Mouse (Mus musculus) heart, adult 2 months (tissue): ENCODE results near the gene Usf1.

ENCODE experiments used
- CTCF ChIP-seq: fragments of 200-600 bp; IDR thresholded peaks from 2 replicates; pipeline ENCODE4 v1.8.1; 2022; ENCODE audit warnings: antibody characterized with exemption, mild to moderate bottlenecking, moderate library complexity
- POLR2A ChIP-seq: fragments of 200-500 bp; IDR thresholded peaks from 2 replicates; pipeline ENCODE4 v1.6.1; 2011; ENCODE audit warnings: mild to moderate bottlenecking, low read depth, low read length, control low read depth; ENCODE audit not compliant: insufficient read depth

GRCm38 (mm10) chr1:171450062-171450461 lies 38.9 kb downstream of the Usf1 start:
- TF ChIP-seq POLR2A (no peak), CTCF (no peak)
